Mouse (Mus musculus): ENCODE data around the gene Ccdc158.

Gene Ccdc158

GRCm38 (mm10) chr5:92596865-92597264 lies 78.2 kb downstream of the Ccdc158 start:
- no peak for DNase-seq

GRCm38 (mm10) chr5:92595026-92595425 lies 80.0 kb downstream of the Ccdc158 start:
- DNase-seq = no peak

DNA sequence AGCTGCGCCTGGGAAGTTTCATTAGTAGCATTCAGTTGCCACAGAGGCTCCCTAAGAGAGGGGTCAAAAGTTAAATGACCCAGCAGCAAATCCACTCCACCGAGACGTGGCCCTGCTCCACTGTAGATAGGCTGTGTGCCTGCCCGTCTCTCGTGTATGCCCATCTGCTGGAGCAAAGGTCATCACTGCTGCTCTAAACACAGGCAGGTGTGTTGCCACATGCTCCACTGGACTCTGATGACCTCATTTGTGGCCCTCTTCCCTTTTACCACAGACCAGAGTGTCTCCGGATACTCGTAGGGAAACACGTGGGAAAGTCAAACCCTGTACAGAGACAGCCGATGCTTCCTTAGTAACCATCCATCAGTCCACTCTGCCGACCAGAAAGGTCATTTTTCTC lies 89.1 kb downstream of the Ccdc158 start:
- DNase-seq = no peak

DNA sequence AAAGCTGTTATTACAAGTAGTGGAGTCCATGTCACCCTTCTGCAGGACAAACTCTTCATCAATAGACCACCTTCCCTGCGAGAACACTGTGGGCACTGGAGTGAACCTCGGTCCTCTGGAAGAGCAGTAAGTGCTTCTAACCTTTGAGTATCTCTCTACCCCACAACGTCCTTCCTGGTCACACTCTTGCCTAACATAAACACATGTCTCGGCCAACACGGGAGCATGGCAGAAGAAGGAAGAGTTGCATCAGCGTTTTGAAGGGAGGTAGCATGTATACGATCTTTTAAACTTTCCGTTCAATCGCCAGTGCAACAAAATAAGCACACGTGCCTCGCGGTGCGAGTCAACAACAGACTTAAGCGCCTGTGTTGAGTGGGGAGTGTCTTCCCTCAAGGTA lies 95.5 kb downstream of the Ccdc158 start:
- DNase-seq = no peak

DNA sequence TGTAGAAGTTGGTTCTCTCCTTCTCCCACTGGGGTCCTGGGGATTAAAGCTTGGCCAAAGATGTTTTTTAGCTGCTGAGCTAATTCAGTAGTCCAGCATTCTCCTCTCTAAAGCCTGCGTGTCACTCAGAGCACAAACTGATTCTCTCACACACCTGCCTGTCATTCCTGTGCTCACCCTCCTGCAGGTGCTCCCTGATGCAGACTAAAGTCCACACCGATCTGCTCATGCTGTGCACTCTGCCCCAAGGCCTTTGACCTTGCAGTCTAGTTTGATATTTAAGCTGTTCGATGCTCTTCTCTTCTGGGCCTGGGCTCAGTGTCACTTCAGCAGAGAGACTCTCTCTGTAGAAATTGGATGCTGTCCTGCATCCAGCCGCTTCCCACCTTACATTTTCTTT lies 103.8 kb downstream of the Ccdc158 start:
- DNase-seq = no peak

GRCm38 (mm10) chr5:92562002-92562401 lies 113.1 kb downstream of the Ccdc158 start:
- DNase-seq = no peak

DNA sequence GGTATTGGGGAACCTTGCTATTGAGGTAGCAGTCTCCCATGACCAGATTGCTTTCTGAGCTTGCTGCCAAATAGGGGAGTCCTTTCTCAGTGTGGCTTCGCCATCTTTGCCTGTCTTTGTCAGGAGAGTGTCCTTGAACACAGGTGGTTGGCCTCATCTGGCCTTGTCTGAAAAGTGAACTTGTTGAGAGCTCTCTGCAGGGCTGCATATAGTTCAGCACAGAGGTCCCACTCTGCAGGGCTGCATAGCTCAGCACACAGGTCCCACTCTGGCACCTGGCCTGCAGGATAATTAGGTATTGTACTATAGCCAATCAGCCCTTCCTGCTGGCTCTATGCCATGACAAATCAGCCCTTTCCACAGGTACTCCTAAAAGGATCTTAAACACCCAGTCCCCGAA lies 114.9 kb downstream of the Ccdc158 start:
- DNase-seq = no peak

All from lung, postnatal 14 days (tissue).